Mouse (Mus musculus): ENCODE measurements around the gene Boll.
A peak's percentile ranks its signal among the peaks of the same experiment; 100 is the strongest.

Boll gene

DNA sequence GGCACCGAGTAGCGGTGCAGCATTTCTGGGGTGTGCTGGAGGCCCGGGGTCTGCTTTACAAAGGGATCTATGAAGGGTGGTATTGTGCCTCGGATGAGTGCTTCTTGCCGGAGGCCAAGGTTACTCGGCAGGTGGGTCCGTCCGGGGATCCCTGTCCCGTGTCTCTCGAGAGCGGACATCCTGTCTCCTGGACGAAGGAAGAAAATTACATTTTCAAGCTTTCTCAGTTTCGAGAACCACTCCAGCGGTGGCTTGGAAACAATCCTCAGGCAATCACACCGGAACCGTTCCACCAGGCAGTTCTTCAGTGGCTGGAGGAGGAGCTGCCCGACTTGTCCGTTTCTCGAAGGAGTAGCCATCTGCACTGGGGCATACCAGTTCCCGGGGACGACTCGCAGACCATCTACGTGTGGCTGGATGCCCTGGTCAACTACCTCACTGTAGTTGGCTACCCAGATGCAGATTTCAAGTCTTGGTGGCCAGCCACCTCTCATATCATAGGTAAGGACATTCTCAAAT is 125.6 kb downstream of the Boll start:
- DNase-seq (ENCODE audit: low read depth), result peak; percentile 46

DNA sequence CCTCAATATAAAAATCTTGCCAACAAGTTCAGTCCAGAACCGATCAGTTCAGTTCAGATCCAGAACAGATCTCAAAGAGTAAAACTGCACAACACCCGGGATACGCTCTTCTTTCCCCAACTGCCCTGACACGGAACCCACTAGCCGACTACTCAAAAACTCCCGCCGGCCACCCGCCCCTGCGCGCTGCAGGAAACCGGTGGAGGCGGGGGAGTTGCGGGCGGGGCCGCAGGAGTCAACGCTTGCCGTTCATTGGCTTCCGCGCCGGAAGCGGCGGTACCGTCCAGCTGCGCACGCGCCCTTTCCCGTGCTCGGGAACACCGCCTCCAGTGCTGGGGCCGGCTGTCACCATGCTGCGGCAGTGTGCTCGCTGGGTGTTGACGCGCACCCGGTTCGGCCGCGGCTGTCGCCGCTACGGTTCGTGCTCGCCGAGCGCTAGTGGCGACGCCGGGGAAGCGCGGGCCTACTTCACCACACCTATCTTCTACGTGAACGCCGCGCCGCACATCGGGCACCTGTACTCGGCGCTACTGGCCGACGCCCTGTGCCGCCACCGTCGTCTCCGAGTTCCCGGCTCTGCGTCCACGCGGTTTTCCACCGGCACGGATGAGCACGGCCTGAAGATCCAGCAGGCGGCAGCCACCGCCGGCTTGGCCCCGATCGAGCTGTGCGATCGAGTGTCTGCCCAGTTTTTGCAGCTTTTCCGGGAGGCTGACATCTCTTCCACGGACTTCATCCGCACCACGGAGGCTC is 126.2 kb downstream of the Boll start, which contains the start of gene Mars2:
Mars2 (plus strand) TSS at position 288 of the 753 bp plus-strand sequence.
- DNase-seq (ENCODE audit: low read depth), result peak; percentile 98

- no peak for DNase-seq (ENCODE audit: low read depth)
Observed at GRCm38 (mm10) chr1:55236487-55236886, 126.8 kb downstream of the Boll start.

GRCm38 (mm10) chr1:55234910-55235520 is 128.3 kb downstream of the Boll start:
- DNase-seq (ENCODE audit: low read depth), result no peak

GRCm38 (mm10) chr1:55228256-55228884 is 134.9 kb downstream of the Boll start:
- peak; percentile 64 for DNase-seq (ENCODE audit: low read depth)

DNA sequence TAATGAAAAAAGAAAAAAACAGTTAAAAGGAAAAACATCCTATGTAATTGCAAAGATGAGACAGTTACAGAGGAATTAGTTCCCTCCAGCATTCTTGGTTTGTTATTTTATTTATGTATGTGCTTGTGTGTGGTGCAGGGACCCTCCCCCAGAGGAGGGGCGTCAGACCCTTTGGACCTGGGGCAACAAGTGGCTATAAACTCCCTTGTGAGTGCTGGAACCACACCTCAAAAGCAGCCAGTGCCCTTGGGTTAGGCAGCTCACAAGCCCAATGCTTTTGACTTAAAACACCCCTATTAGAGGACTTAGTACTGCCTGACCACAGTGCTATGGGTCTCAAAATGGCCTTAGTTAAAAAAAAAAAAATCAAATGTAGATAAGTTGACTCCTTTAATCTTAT is 135.9 kb downstream of the Boll start:
- peak; percentile 44 for DNase-seq (ENCODE audit: low read depth)

DNA sequence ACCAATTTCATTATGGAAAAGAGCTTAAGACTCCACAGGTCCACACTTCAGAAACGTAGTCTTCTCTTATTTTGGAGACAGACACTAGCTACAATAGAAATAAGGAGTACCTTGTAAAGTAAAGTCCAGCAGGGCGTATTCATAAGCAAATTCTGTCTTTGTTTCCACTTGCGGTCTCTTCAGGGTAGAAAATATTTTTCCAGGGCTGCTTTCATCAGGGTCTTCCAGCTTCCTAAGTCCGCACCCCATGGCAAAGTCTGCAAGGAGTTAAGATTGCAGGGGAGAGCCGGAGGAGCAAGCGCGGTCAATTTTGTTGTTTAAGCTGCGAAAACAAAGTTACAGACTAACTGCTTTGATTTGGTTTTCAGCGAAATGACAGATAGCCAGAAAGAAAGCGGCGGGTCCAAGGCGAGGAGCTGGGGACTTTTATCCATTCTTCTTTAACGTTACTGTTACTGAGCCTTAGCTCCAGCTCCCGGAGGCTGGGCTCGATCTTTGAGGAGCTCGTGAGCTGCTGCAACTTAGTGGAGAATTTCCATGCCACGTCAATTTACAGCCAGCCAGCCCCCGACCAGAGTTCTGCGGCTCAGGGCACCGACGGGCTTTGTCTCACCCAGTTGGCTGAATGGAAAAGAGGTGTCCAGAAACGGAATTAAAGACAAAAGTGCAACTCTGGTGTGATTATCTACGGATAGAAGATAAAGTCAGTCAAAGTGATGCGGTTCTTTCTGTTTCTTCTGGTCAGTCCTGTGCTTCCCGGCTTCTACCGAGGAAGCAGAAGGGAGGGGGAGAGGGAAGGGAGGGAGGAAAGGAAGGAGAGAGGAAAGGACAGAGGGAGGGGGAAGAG is 137.0 kb downstream of the Boll start, which contains the start of gene Rftn2:
Rftn2 (minus strand) TSS at position 772 of the 847 bp plus-strand sequence.
- peak; percentile 82 for DNase-seq (ENCODE audit: low read depth)

DNA sequence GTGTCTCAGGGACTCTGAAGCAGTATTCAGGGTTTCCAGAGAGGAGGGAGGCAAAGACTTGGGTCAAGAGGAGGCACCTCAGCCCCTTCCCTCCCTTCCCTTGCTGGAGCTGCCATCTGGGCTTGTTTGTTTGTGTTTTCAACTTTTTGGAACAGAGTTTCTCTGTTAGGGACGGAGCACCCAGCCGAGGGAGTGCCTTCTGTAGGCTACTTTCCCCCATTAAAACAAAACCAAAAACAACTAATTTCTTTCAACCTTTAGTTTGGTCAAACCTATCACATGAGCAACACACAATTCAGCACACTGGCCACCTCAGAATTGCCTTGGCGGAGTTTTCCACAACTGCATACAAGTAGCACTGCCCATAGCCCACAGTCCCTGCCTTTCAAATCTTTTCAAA is 137.9 kb downstream of the Boll start:
- DNase-seq (ENCODE audit: low read depth), result peak; percentile 58

DNA sequence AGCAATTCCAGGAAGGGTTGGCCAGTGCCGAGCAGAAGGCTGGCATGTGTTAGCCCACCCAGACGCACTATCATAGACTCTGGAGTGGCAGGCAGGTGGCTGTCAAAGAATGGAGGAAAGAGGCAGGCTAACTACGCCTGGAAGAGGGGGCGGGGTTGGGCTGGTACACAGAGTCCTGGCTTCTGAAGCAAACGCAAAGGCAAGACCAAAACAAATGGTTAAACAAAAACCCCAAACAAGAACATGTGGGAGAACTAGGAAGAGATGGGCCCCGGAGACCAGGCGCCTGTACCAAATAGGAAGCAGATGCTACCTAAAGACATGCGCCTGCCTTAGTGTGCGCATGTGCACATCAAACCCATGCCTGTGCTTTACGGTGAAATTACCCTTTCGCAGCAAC is 139.2 kb downstream of the Boll start:
- no peak for DNase-seq (ENCODE audit: low read depth)

- DNase-seq (ENCODE audit: low read depth), result no peak
Observed at GRCm38 (mm10) chr1:55223026-55223425, 140.2 kb downstream of the Boll start.

GRCm38 (mm10) chr1:55221352-55221751 is 141.9 kb downstream of the Boll start:
- DNase-seq (ENCODE audit: low read depth), result peak; percentile 31

DNA sequence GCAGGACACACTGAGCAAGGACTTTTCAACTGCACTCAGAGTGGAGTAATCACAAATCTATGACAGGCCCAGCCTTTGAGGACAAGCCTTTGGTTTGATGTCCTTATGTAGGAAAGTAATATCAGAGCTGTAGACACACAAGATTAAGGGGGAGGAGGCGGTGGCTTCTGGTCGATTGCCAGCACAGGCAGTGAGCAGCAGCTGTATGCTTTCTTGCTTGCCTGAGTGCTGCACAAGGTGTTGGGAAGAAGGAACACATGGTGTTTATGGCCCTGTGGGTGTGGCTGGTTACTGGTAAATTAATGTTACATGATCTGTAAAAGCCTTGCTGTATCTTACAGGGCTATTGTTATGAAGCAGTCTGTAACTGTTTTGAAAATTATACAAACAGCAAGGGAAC is 146.1 kb downstream of the Boll start:
- DNase-seq (ENCODE audit: low read depth), result peak; percentile 24

GRCm38 (mm10) chr1:55215185-55215813 is 148.0 kb downstream of the Boll start:
- no peak for DNase-seq (ENCODE audit: low read depth)

- no peak for DNase-seq (ENCODE audit: low read depth)
Observed at GRCm38 (mm10) chr1:55213936-55214335, 149.3 kb downstream of the Boll start.

- DNase-seq (ENCODE audit: low read depth), result no peak
Observed at GRCm38 (mm10) chr1:55213475-55213874, 149.8 kb downstream of the Boll start.

DNA sequence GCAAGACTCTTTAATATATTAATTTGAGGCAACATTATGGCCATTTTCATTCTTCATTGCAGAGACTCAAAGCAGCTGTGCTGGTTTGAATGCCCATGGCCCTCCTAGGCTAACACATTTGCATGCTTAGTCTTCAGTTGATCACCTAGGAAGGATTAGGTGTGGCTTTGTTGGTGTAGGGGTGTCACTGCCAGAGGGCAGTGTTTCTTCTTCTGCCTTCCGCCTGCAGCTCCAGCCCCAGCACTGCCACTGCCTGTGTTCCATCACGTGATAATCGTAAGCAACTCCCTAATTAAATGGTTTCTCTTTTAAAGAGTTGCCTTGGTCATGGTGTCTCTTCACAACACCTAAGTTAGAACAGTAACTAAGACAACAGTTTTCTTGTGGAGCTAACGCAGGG is 150.5 kb downstream of the Boll start:
- DNase-seq (ENCODE audit: low read depth), result no peak

- no peak for DNase-seq (ENCODE audit: low read depth)
Observed at GRCm38 (mm10) chr1:55211081-55211480, 152.2 kb downstream of the Boll start.

- no peak for DNase-seq (ENCODE audit: low read depth)
Observed at GRCm38 (mm10) chr1:55210202-55210965, 152.9 kb downstream of the Boll start.

DNA sequence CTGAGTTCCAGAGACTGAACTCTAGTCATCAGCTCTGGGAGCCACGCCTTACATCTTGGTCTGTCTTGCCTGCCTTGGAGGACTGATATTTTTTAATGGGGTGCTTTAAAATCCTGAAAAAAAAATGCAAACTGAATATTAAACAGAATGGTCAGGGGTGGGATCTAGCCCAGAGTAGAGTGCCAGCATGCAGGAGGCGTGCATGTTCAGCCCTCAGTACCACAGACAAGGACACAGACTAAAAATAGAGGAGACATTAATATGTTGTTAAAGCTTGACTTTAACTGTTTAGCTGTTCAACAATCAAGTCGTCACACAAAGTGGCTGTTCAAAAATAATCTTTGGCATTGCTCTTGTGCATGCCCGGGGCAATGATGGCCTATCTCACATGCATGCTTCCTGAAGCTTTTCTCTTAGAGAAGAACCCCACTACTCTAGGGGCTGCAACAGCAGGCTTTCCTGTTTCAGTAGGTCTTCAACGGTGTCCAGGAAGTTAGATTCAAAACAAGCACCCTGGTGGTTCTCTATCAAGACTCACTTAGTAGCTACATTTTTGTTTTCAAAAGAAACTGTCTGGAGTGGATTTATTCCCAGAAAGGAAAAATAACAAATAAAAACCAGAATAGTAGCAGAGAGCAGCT is 154.6 kb downstream of the Boll start:
- DNase-seq (ENCODE audit: low read depth), result no peak

DNA sequence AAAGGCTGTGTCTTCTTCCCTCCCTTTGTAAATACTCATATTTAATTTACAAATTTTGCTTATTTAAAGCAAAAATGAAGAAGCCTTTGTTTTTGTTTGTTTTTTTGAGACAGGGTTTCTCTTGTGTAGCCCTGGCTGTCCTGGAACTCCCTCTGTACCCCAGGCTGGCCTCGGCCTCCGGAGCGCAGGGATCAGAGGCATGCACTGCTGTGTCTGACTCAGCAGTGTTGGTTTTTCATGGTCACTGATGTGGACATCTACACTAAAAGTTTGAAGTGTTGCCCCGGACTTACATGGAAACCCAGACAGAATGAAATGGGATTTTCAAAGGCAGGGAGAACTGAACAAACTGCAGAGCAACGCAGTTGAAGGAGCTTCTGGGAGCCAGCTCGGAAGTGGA is 155.7 kb downstream of the Boll start:
- DNase-seq (ENCODE audit: low read depth), result no peak

Measured in NIH3T3 (cell line).